Mouse (Mus musculus): ENCODE measurements around the gene Cap2. TPM values are rescaled to one million over a fixed set of nuclear protein-coding genes. Genes with fewer than 3 reads are reported as not detected.

Gene Cap2
- 9.0 and 16.7 TPM in 2 replicates for polyA plus RNA-seq (2012; rRNA removed)

DNA sequence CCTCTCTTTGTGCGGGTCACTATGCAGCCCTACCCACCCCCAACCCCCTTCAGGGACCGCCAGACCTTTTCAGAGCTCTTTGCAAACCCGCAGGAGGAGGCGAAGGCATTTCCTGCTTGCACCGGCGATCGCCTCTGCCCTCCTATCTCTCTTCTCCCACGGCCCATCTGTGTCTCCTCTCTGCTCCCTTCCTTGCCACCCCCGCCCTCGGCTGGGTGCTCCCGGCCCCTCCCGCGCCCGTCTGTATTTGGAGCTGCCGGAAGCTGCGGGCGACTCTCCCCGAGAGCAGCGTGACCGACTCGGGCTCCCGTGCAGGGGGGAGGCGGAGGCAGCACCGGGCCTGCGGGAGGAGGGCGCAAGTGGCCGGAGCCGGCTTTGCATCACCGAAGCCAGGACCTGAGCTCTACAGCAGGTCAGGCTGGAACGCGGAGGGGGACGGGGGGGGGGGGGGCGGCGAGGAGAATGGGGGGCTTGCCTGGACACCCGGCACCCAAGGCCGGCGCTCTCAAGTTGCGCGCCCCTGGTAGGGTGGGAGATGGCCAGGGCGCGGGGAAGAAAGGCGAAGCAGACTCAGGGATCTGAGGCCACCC lies at the start of gene Cap2:
Gene Cap2 (plus strand): TSS at position 49 of the 590 bp plus-strand sequence.

DNA sequence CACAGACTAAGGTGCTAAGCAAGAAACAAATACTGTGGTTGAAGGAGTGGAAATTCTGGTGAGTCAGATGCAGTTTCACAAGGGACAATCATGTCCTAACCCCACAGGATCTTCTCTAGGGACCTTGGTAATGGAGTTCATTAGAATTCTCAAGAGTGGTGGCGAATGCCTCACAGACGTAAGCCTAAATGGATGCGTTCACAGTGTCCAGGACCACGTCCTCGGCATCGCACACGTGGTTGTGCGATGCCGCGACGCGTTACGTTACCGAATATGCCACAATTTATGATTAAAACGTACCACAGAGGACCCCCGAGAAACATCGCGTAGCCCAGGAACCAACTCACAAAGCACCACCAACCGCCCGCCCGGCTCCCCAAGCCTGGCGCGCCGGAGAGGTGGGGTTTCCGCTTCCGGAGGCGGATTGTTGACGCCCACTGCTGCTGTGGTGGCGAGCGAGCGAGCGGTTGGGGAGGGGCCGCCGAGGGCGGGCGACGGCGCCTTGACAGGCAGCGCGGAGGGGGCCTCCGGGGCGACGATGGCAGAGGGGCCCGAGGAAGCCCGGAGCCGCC lies 167.5 kb downstream of the Cap2 start, which contains the start of gene Fam8a1:
Gene Fam8a1 (plus strand): TSS at position 475 of the 572 bp plus-strand sequence.

Other genes starting within 250 kb of the Cap2 start
- gene Stmnd1, start 228.1 kb upstream of the Cap2 start, polyA plus RNA-seq (2012; rRNA removed) = 0.09 TPM in 1 of 2 replicates, not detected in the other
- gene Rbm24, start 83.4 kb upstream of the Cap2 start, polyA plus RNA-seq (2012; rRNA removed) = 7.3 and 15.8 TPM in 2 replicates
- 22.6 and 37.3 TPM in 2 replicates for gene Fam8a1, start 167.7 kb downstream of the Cap2 start, polyA plus RNA-seq (2012; rRNA removed)
- gene Nup153, start 226.1 kb downstream of the Cap2 start, polyA plus RNA-seq (2012; rRNA removed) = 33.5 and 83.5 TPM in 2 replicates

Data from central nervous system, embryonic 11.5 days (tissue).